23 mouse cellular contexts compared by ENCODE assay signal in genomic region chr10:51015362-51015761, GRCm38 (mm10).
"Had no signal": no experiment of that assay in that cellular context is flagged by ENCODE, and none has a peak within 500 bp of the region (broad histone marks: within the 10 kb centered on the region; RNA-seq: fewer than 3 reads in every experiment).

No protein-coding gene starts in this region.

- H3K36me3 ChIP-seq: kidney, embryonic 15.5 days; limb, embryonic 10.5 days; limb, embryonic 13.5 days; liver, embryonic 12.5 days; liver, embryonic 15.5 days; lung, embryonic 15.5 days; midbrain, embryonic 10.5 days; midbrain, embryonic 13.5 days; neural tube, embryonic 13.5 days; stomach, embryonic 15.5 days had no signal

- ATAC-seq: liver, embryonic 12.5 days; midbrain, embryonic 16.5 days had no signal

- H3K4me1 ChIP-seq: kidney, embryonic 15.5 days; limb, embryonic 13.5 days; liver, embryonic 12.5 days; liver, embryonic 15.5 days; lung, embryonic 15.5 days; megakaryocyte, embryonic 14.5 days; stomach, embryonic 15.5 days had no signal

- H3K27ac ChIP-seq: kidney, embryonic 15.5 days; limb, embryonic 10.5 days; limb, embryonic 13.5 days; liver, embryonic 12.5 days; liver, embryonic 15.5 days; lung, embryonic 15.5 days; midbrain, embryonic 10.5 days; midbrain, embryonic 13.5 days; neural tube, embryonic 13.5 days; stomach, embryonic 15.5 days had no signal

- H3K4me2 ChIP-seq: kidney, embryonic 15.5 days; limb, embryonic 13.5 days; liver, embryonic 12.5 days; liver, embryonic 15.5 days; lung, embryonic 15.5 days; midbrain, embryonic 13.5 days; neural tube, embryonic 13.5 days; stomach, embryonic 15.5 days had no signal

- DNase-seq: kidney, adult 8-10 months; kidney, postnatal 10 days; kidney, postnatal 36 days; liver; lung, adult 18-20 months; lung, postnatal 10 days; lung, postnatal 36 days; right cerebral cortex, postnatal 25 days; spleen, adult 18-20 months; thymus, adult 18-20 months had no signal

- H3K4me3 ChIP-seq: kidney, embryonic 15.5 days; limb, embryonic 10.5 days; limb, embryonic 13.5 days; liver, embryonic 12.5 days; liver, embryonic 15.5 days; lung, embryonic 15.5 days; megakaryocyte, embryonic 14.5 days; midbrain, embryonic 10.5 days; midbrain, embryonic 13.5 days; myocyte; neural tube, embryonic 13.5 days; stomach, embryonic 15.5 days had no signal

- H3K9me3 ChIP-seq: kidney, embryonic 15.5 days; limb, embryonic 10.5 days; limb, embryonic 13.5 days; liver, embryonic 12.5 days; liver, embryonic 15.5 days; lung, embryonic 15.5 days; megakaryocyte, embryonic 14.5 days; midbrain, embryonic 10.5 days; midbrain, embryonic 13.5 days; neural tube, embryonic 13.5 days; stomach, embryonic 15.5 days had no signal

- H3K9ac ChIP-seq: kidney, embryonic 15.5 days; limb, embryonic 13.5 days; liver, embryonic 12.5 days; liver, embryonic 15.5 days; lung, embryonic 15.5 days; midbrain, embryonic 13.5 days; neural tube, embryonic 13.5 days; stomach, embryonic 15.5 days had no signal

- H3K27me3 ChIP-seq: kidney, embryonic 15.5 days; limb, embryonic 13.5 days; liver, embryonic 12.5 days; liver, embryonic 15.5 days; lung, embryonic 15.5 days; megakaryocyte, embryonic 14.5 days; stomach, embryonic 15.5 days had no signal
